Mouse (Mus musculus) ES-Bruce4 (cell line): ENCODE data around the gene Gm498.

Source experiments
- CTCF ChIP-seq: IDR thresholded peaks from one replicate; pipeline ENCODE4 v1.8.1; 2011; ENCODE audit warnings: low read depth, low read length
- POLR2A ChIP-seq: IDR thresholded peaks from one replicate; pipeline ENCODE4 v1.8.1; 2011; ENCODE audit warnings: low read length; ENCODE audit not compliant: insufficient read depth

GRCm38 (mm10) chr7:143834316-143834715 lies 32.3 kb upstream of the Gm498 start:
- TF ChIP-seq CTCF (no peak), POLR2A (no peak)
